Mouse (Mus musculus) hindbrain, embryonic 11.5 days (tissue): ENCODE measurements around the gene AF366264. TPM values are rescaled to one million over a fixed set of nuclear protein-coding genes. Genes with fewer than 3 reads are reported as not detected.

Experiments
- ATAC-seq: fragments of 200-750 bp; cut with Nextera tagmentation; 2 replicates; pipeline ENCODE4 v1.8.0; 2017; ENCODE audit warnings: mild to moderate bottlenecking, moderate TSS enrichment, moderate library complexity; ENCODE audit not compliant: low FRiP score
- DNase-seq: peaks from one replicate; pipeline ENCODE4 v3.0.0-alpha.2; 2015; ENCODE audit warnings: low spot score
- H3K27ac ChIP-seq: fragments of 300-500 bp; sonication (generic); 2 replicates; pipeline ENCODE4 v1.5.1; 2014; ENCODE audit warnings: mild to moderate bottlenecking, low read depth, low read length
- H3K27me3 ChIP-seq: fragments of 300-500 bp; sonication (generic); 2 replicates; pipeline ENCODE4 v1.6.1; 2014; ENCODE audit warnings: mild to moderate bottlenecking, low read length, moderate library complexity, mixed read lengths; ENCODE audit not compliant: control insufficient read depth, insufficient read depth
- H3K36me3 ChIP-seq: fragments of 300-500 bp; sonication (generic); 2 replicates; pipeline ENCODE4 v1.6.1; 2014; ENCODE audit warnings: mild to moderate bottlenecking, low read length, moderate library complexity, mixed read lengths; ENCODE audit not compliant: control insufficient read depth, insufficient read depth
- H3K4me1 ChIP-seq: fragments of 300-500 bp; sonication (generic); replicated peaks from 2 replicates; pipeline ENCODE4 v1.6.1; 2014; ENCODE audit warnings: low read length, mixed read lengths; ENCODE audit not compliant: control insufficient read depth, insufficient read depth
- H3K4me2 ChIP-seq: fragments of 300-500 bp; sonication (generic); replicated peaks from 2 replicates; pipeline ENCODE4 v1.6.1; 2014; ENCODE audit warnings: mild to moderate bottlenecking, low read depth, low read length
- H3K4me3 ChIP-seq: fragments of 300-500 bp; sonication (generic); 2 replicates; pipeline ENCODE4 v1.5.1; 2014; ENCODE audit warnings: low read depth, low read length
- H3K9ac ChIP-seq: fragments of 300-500 bp; sonication (generic); 2 replicates; pipeline ENCODE4 v1.6.1; 2014; ENCODE audit warnings: low read depth, low read length
- H3K9me3 ChIP-seq: fragments of 300-500 bp; sonication (generic); 2 replicates; pipeline ENCODE4 v1.6.1; 2016; ENCODE audit warnings: low read length; ENCODE audit not compliant: control insufficient read depth
- WGBS: fragments of 180-500 bp; shearing (Covaris S2); extraction: QIAGEN DNeasy Blood & Tissue Kit; methylation state at CpG from one replicate; pipeline ENCODE4 v1.1.7; 2014; 5-methylcytosine and 5-hydroxymethylcytosine counted together
- polyA plus RNA-seq: library from polyadenylated mRNA; unstranded; fragments of >200 nt; fragmentation: Nextera tagmentation; extraction: Ambion mirVana; gene quantifications from 2 replicates; pipeline ENCODE4 v1.2.1, GENCODE M21; 2014

AF366264 gene
- polyA plus RNA-seq, 1 experiment from 2014 or later: not detected

- Histone ChIP-seq H3K36me3 (peaks cover 7% of the 10 kb centered on the region; the same call in 1 of the 2 replicates), H3K4me1 (no peaks in the 10 kb centered on the region), H3K9ac (peak within 1 kb of the TSS; percentile 96), H3K27ac (peak within 1 kb of the TSS; percentile 98), H3K4me3 (peak within 1 kb of the TSS; percentile 65), H3K27me3 (no peaks in the 10 kb centered on the region), H3K4me2 (peak within 1 kb of the TSS; percentile 60), H3K9me3 (no peaks in the 10 kb centered on the region)
- peak; percentile 94 for ATAC-seq
- under 1% methylated on average over 47 of the region's 47 CpGs for WGBS
- DNase-seq: peak; percentile 95
These were observed 52.9 kb downstream of the AF366264 start, which contains the start of gene Upf3a for GRCm38 (mm10) chr8:13785250-13785763. Gene Upf3a (plus strand): TSS chr8:13785615.

Other genes with a start within 250 kb of the AF366264 start
- 19.4 and 24.3 TPM in 2 replicates for gene Rasa3, start 160.8 kb downstream of the AF366264 start, polyA plus RNA-seq
- gene Cfap97d2, start 132.5 kb downstream of the AF366264 start, polyA plus RNA-seq: 0.85 and 1.0 TPM in 2 replicates
- 262 and 270 TPM in 2 replicates for gene Cdc16, start 80.7 kb downstream of the AF366264 start, polyA plus RNA-seq
- gene Upf3a, start 52.8 kb downstream of the AF366264 start, polyA plus RNA-seq: 40.3 and 43.7 TPM in 2 replicates
- 47.7 and 57.3 TPM in 2 replicates for gene Champ1, start 31.3 kb upstream of the AF366264 start, polyA plus RNA-seq
- 73.3 and 79.1 TPM in 2 replicates for gene Coprs, start 51.9 kb upstream of the AF366264 start, polyA plus RNA-seq